Mouse (Mus musculus): ENCODE results near the gene Ntn5. TPM values are rescaled to one million over a fixed set of nuclear protein-coding genes. Genes with fewer than 3 reads are reported as not detected.

Ntn5 gene
- not detected in 2 replicates for polyA plus RNA-seq (2012; ENCODE audit: insufficient read depth, insufficient read length, missing spikeins)

- no peak within 1 kb of the TSS for H3K27ac ChIP-seq (ENCODE audit: insufficient read depth, low read depth, low read length)
- TF ChIP-seq CTCF (IDR thresholded peaks at IDR 0.05; ENCODE audit: low read depth, low read length) = no peak
- TF ChIP-seq POLR2A (IDR thresholded peaks at IDR 0.05; ENCODE audit: borderline replicate concordance, low read depth, low read length) = no peak
- no peak within 1 kb of the TSS for H3K4me3 ChIP-seq (ENCODE audit: insufficient read depth, low read length)
- H3K4me1 ChIP-seq (ENCODE audit: control insufficient read depth, insufficient read depth, low read length) = peaks cover 31% of the 10 kb centered on the region
These were observed at the start of gene Ntn5 for GRCm38 (mm10) chr7:45683396-45684050. TSS of gene Ntn5 (plus strand) at chr7:45684022.

- peaks cover 12% of the 10 kb centered on the region for H3K4me1 ChIP-seq (ENCODE audit: control insufficient read depth, insufficient read depth, low read length)
- peak overlapping the region; percentile 42 for H3K27ac ChIP-seq (ENCODE audit: insufficient read depth, low read depth, low read length)
- TF ChIP-seq POLR2A (IDR thresholded peaks at IDR 0.05; ENCODE audit: borderline replicate concordance, low read depth, low read length) = no peak
- TF ChIP-seq CTCF (IDR thresholded peaks at IDR 0.05; ENCODE audit: low read depth, low read length) = no peak
- no peak overlapping the region for H3K4me3 ChIP-seq (ENCODE audit: insufficient read depth, low read length)
These were observed 48.7 kb upstream of the Ntn5 start for GRCm38 (mm10) chr7:45634946-45635681.

GRCm38 (mm10) chr7:45635711-45636688, 47.8 kb upstream of the Ntn5 start:
- no peak for TF ChIP-seq POLR2A (IDR thresholded peaks at IDR 0.05; ENCODE audit: borderline replicate concordance, low read depth, low read length)
- TF ChIP-seq CTCF (IDR thresholded peaks at IDR 0.05; ENCODE audit: low read depth, low read length) = no peak
- Histone ChIP-seq H3K4me3 (ENCODE audit: insufficient read depth, low read length) (no peak overlapping the region), H3K4me1 (ENCODE audit: control insufficient read depth, insufficient read depth, low read length) (peaks cover 14% of the 10 kb centered on the region), H3K27ac (ENCODE audit: insufficient read depth, low read depth, low read length) (peak overlapping the region; percentile 42)

GRCm38 (mm10) chr7:45637710-45638109, 46.1 kb upstream of the Ntn5 start:
- Histone ChIP-seq H3K4me1 (ENCODE audit: control insufficient read depth, insufficient read depth, low read length) (peaks cover 19% of the 10 kb centered on the region), H3K27ac (ENCODE audit: insufficient read depth, low read depth, low read length) (no peak overlapping the region), H3K4me3 (ENCODE audit: insufficient read depth, low read length) (no peak overlapping the region)
- no peak for TF ChIP-seq POLR2A (IDR thresholded peaks at IDR 0.05; ENCODE audit: borderline replicate concordance, low read depth, low read length)
- no peak for TF ChIP-seq CTCF (IDR thresholded peaks at IDR 0.05; ENCODE audit: low read depth, low read length)

- no peak overlapping the region for H3K4me3 ChIP-seq (ENCODE audit: insufficient read depth, low read length)
- H3K4me1 ChIP-seq (ENCODE audit: control insufficient read depth, insufficient read depth, low read length) = peaks cover 23% of the 10 kb centered on the region
- no peak for TF ChIP-seq CTCF (IDR thresholded peaks at IDR 0.05; ENCODE audit: low read depth, low read length)
- TF ChIP-seq POLR2A (IDR thresholded peaks at IDR 0.05; ENCODE audit: borderline replicate concordance, low read depth, low read length) = no peak
- no peak overlapping the region for H3K27ac ChIP-seq (ENCODE audit: insufficient read depth, low read depth, low read length)
These were observed 45.0 kb upstream of the Ntn5 start for GRCm38 (mm10) chr7:45638623-45639401.

- Histone ChIP-seq H3K4me3 (ENCODE audit: insufficient read depth, low read length) (no peak within 1 kb of the TSS), H3K4me1 (ENCODE audit: control insufficient read depth, insufficient read depth, low read length) (peaks cover 23% of the 10 kb centered on the region), H3K27ac (ENCODE audit: insufficient read depth, low read depth, low read length) (no peak within 1 kb of the TSS)
- TF ChIP-seq POLR2A (IDR thresholded peaks at IDR 0.05; ENCODE audit: borderline replicate concordance, low read depth, low read length) (no peak), CTCF (IDR thresholded peaks at IDR 0.05; ENCODE audit: low read depth, low read length) (no peak)
These were observed 44.2 kb upstream of the Ntn5 start, which contains the start of gene Mamstr for GRCm38 (mm10) chr7:45639561-45640027. TSS of gene Mamstr (plus strand) at chr7:45639977.

- Histone ChIP-seq H3K4me3 (ENCODE audit: insufficient read depth, low read length) (no peak overlapping the region), H3K27ac (ENCODE audit: insufficient read depth, low read depth, low read length) (no peak overlapping the region), H3K4me1 (ENCODE audit: control insufficient read depth, insufficient read depth, low read length) (peaks cover 16% of the 10 kb centered on the region)
- TF ChIP-seq CTCF (IDR thresholded peaks at IDR 0.05; ENCODE audit: low read depth, low read length) = no peak
- TF ChIP-seq POLR2A (IDR thresholded peaks at IDR 0.05; ENCODE audit: borderline replicate concordance, low read depth, low read length) = no peak
These were observed 43.4 kb upstream of the Ntn5 start for GRCm38 (mm10) chr7:45640191-45640957.

GRCm38 (mm10) chr7:45641391-45642040, 42.3 kb upstream of the Ntn5 start:
- no peak overlapping the region for H3K27ac ChIP-seq (ENCODE audit: insufficient read depth, low read depth, low read length)
- no peak overlapping the region for H3K4me3 ChIP-seq (ENCODE audit: insufficient read depth, low read length)
- TF ChIP-seq POLR2A (IDR thresholded peaks at IDR 0.05; ENCODE audit: borderline replicate concordance, low read depth, low read length) (no peak), CTCF (IDR thresholded peaks at IDR 0.05; ENCODE audit: low read depth, low read length) (no peak)
- peaks cover 10% of the 10 kb centered on the region for H3K4me1 ChIP-seq (ENCODE audit: control insufficient read depth, insufficient read depth, low read length)

Data from bone marrow macrophage, adult 2 months (primary cell).